Comparison of ENCODE assay signal across 11 mouse cellular contexts in genomic region chr9:120963104-120963503, GRCm38 (mm10). TPM values are rescaled to one million over a fixed set of nuclear protein-coding genes. Genes with fewer than 3 reads are reported as not detected.
DNase-seq lines count a peak whose midpoint lies in the region; ATAC-seq and TF ChIP-seq lines count a peak whose summit lies in the region.
"Had no signal": no experiment of that assay in that cellular context is flagged by ENCODE, and none has a peak within 500 bp of the region (broad histone marks: within the 10 kb centered on the region; RNA-seq: fewer than 3 reads in every experiment).

No protein-coding gene starts in this region.

- H3K27ac ChIP-seq in intestine, embryonic 15.5 days, result 0 out of 2 replicates have a peak overlapping the region, but pooled peaks have one; percentile 1
- H3K27ac ChIP-seq in intestine, postnatal 0 days (ENCODE audit: low read depth, low read length), result no peak overlapping the region
- H3K27ac ChIP-seq in neural tube, embryonic 13.5 days (replicated peaks), result peak overlapping the region; percentile 15; the same call in 1 of the 2 replicates
- peak overlapping the region; percentile 76 for H3K27ac ChIP-seq in kidney, postnatal 0 days
- H3K27ac ChIP-seq: hindbrain, embryonic 15.5 days had no signal

- no peak for DNase-seq in neural tube, embryonic 10.5 days (ENCODE audit: extremely low spot score, low spot score)
- peak; percentile 19 for DNase-seq in kidney, postnatal 0 days (ENCODE audit: low spot score)
- no peak for DNase-seq in left cerebral cortex, adult 8-10 months (ENCODE audit: low spot score in 2 of 2)
- DNase-seq: cerebellum, adult 11 months; gastrocnemius, postnatal 25 days had no signal

- 0 out of 2 replicates have a peak, but pooled peaks cover 9% of the 10 kb centered on the region for H3K4me1 ChIP-seq in intestine, embryonic 15.5 days (replicated peaks)
- H3K4me1 ChIP-seq in intestine, postnatal 0 days (replicated peaks; ENCODE audit: control insufficient read depth, insufficient read depth, low read length), result no peaks in the 10 kb centered on the region
- H3K4me1 ChIP-seq in neural tube, embryonic 13.5 days (replicated peaks), result peaks cover 24% of the 10 kb centered on the region
- peaks cover 33% of the 10 kb centered on the region; the same call in 1 of the 2 replicates for H3K4me1 ChIP-seq in kidney, postnatal 0 days (replicated peaks; ENCODE audit: insufficient read depth, low read length)

- TF ChIP-seq CTCF in intestine, postnatal 0 days (IDR thresholded peaks at IDR 0.05; ENCODE audit: low read depth), result no peak
- TF ChIP-seq CTCF in kidney, postnatal 0 days (IDR thresholded peaks at IDR 0.05; ENCODE audit: low read depth), result no peak

- H3K9me3 ChIP-seq in intestine, embryonic 15.5 days, result no peaks in the 10 kb centered on the region
- H3K9me3 ChIP-seq in intestine, postnatal 0 days (ENCODE audit: control insufficient read depth), result no peaks in the 10 kb centered on the region
- no peaks in the 10 kb centered on the region for H3K9me3 ChIP-seq in neural tube, embryonic 13.5 days
- no peaks in the 10 kb centered on the region for H3K9me3 ChIP-seq in kidney, postnatal 0 days (replicated peaks; ENCODE audit: low read length)
- H3K9me3 ChIP-seq: G1E; hindbrain, embryonic 15.5 days had no signal

- H3K4me2 ChIP-seq in intestine, embryonic 15.5 days (replicated peaks), result no peak overlapping the region
- H3K4me2 ChIP-seq in intestine, postnatal 0 days (replicated peaks; ENCODE audit: low read depth), result no peak overlapping the region
- H3K4me2 ChIP-seq in neural tube, embryonic 13.5 days, result no peak overlapping the region
- H3K4me2 ChIP-seq in kidney, postnatal 0 days (ENCODE audit: low read length), result no peak overlapping the region
- H3K4me2 ChIP-seq: hindbrain, embryonic 15.5 days had no signal

- 83% methylated on average over 4 of the region's 4 CpGs for WGBS in intestine, embryonic 15.5 days
- WGBS in intestine, postnatal 0 days, result 84% methylated on average over 4 of the region's 4 CpGs
- 92% methylated on average over 4 of the region's 4 CpGs for WGBS in neural tube, embryonic 13.5 days
- WGBS in kidney, postnatal 0 days, result 72% methylated on average over 4 of the region's 4 CpGs

- H3K9ac ChIP-seq in intestine, embryonic 15.5 days, result no peak overlapping the region
- H3K9ac ChIP-seq in intestine, postnatal 0 days (ENCODE audit: low read depth, low read length), result no peak overlapping the region
- H3K9ac ChIP-seq in neural tube, embryonic 13.5 days, result no peak overlapping the region
- no peak overlapping the region for H3K9ac ChIP-seq in kidney, postnatal 0 days (ENCODE audit: low read depth, low read length)
- H3K9ac ChIP-seq: hindbrain, embryonic 15.5 days had no signal

- H3K4me3 ChIP-seq in intestine, embryonic 15.5 days (replicated peaks), result no peak overlapping the region
- no peak overlapping the region for H3K4me3 ChIP-seq in intestine, postnatal 0 days (ENCODE audit: low read depth, low read length)
- H3K4me3 ChIP-seq in neural tube, embryonic 13.5 days, result no peak overlapping the region
- no peak overlapping the region for H3K4me3 ChIP-seq in kidney, postnatal 0 days (replicated peaks; ENCODE audit: low read depth, low read length)
- H3K4me3 ChIP-seq: hindbrain, embryonic 15.5 days had no signal

- H3K27me3 ChIP-seq in intestine, embryonic 15.5 days (replicated peaks), result no peaks in the 10 kb centered on the region
- H3K27me3 ChIP-seq in intestine, postnatal 0 days (replicated peaks; ENCODE audit: control insufficient read depth, insufficient read depth, low read length), result no peaks in the 10 kb centered on the region
- no peaks in the 10 kb centered on the region for H3K27me3 ChIP-seq in neural tube, embryonic 13.5 days
- H3K27me3 ChIP-seq in kidney, postnatal 0 days (ENCODE audit: insufficient read depth, low read length), result no peaks in the 10 kb centered on the region
- H3K27me3 ChIP-seq: hindbrain, embryonic 15.5 days had no signal

- H3K36me3 ChIP-seq in intestine, embryonic 15.5 days, result peaks cover 74% of the 10 kb centered on the region
- peaks cover 83% of the 10 kb centered on the region for H3K36me3 ChIP-seq in intestine, postnatal 0 days (ENCODE audit: control insufficient read depth, insufficient read depth)
- peaks cover 98% of the 10 kb centered on the region for H3K36me3 ChIP-seq in neural tube, embryonic 13.5 days
- H3K36me3 ChIP-seq in kidney, postnatal 0 days (ENCODE audit: insufficient read depth, low read length), result peaks cover 67% of the 10 kb centered on the region

- no peak for ATAC-seq in intestine, embryonic 15.5 days
- no peak for ATAC-seq in intestine, postnatal 0 days
- ATAC-seq in neural tube, embryonic 13.5 days (ENCODE audit: low read depth), result no peak
- ATAC-seq in kidney, postnatal 0 days (replicated peaks; ENCODE audit: low FRiP score, low read depth), result no peak
- ATAC-seq in monocyte, adult 5-6 weeks (replicated peaks; ENCODE audit: insufficient number of reproducible peaks, low FRiP score, low TSS enrichment, poor library complexity, severe bottlenecking), result no peak

RNA-seq across cellular contexts. Expression of gene Ctnnb1, which starts 34.1 kb away (rescaled TPM):
- polyA plus RNA-seq in intestine, embryonic 15.5 days (2015; fragmentation: Nextera tagmentation; extraction: Ambion mirVana), result 474 and 475 TPM in 2 replicates
- 363 and 364 TPM in 2 replicates for polyA plus RNA-seq in intestine, postnatal 0 days (2015; fragmentation: Nextera tagmentation; extraction: Ambion mirVana)
- 377 and 458 TPM in 2 replicates for polyA plus RNA-seq in neural tube, embryonic 13.5 days (2015; fragmentation: Nextera tagmentation; extraction: Ambion mirVana)
- 460 and 470 TPM in 2 replicates for polyA plus RNA-seq in kidney, postnatal 0 days (2015; fragmentation: Nextera tagmentation; extraction: Ambion mirVana)
- 100 to 1,000 TPM; 498 to 528 (median 508) TPM for total RNA-seq in left cerebral cortex, adult 8-10 months (2022)
- 355 to 477 TPM (median 465 TPM) in 3 replicates for total RNA-seq in monocyte, adult 5-6 weeks (2017)
